Mouse (Mus musculus) activated CD4-positive, CD25-positive, alpha-beta regulatory T cell, adult 4 months (primary cell): ENCODE measurements at regions not wholly inside any gene's neighbourhood (a gene's known extent, or its start where the extent isn't known, plus 50 kb on each side); places are given as distances from the start of the nearest gene placed in this dataset.

ENCODE experiments used
- ATAC-seq: one replicate; pipeline ENCODE4 v1.8.0; 2017

DNA sequence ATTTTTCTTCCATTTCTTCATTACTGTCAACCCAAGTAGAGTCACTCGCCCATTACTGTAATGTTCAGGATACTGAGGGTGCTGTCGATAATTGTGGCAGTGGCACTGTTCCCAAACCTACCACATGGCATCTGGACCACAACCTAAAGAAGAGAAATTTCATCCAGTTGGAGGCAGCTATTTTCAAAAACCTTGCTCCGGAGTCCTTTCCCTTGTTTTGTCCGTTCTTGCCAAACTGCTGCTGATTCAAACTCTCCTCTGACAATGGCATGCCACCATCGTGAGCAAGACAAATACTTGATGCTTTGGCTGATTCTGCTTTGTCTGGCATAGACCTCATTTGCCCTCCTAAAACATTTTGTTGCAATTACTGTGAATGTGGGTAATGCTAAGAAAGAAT, 176.9 kb upstream of the Spaca1 start:
- no peak for ATAC-seq

DNA sequence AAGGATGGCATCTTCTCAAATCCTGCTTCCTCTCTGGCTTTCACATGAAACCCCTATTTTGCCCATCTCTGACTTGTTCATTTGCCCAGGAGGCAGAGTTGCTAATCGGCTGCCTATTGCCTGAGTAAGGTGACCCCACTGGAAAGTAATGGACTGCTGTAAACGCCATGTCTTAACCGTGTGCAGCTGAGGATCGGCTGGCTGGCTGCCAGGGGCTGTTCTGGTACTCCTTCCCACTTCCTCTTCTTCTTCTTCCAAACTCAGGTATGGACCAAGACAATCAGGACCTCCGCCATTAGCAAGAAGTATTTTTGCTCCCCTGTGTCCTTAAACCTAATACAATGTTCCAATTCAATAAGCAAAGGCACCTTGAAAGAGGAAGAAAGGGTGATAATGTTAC, 177.6 kb upstream of the Spaca1 start:
- no peak for ATAC-seq

DNA sequence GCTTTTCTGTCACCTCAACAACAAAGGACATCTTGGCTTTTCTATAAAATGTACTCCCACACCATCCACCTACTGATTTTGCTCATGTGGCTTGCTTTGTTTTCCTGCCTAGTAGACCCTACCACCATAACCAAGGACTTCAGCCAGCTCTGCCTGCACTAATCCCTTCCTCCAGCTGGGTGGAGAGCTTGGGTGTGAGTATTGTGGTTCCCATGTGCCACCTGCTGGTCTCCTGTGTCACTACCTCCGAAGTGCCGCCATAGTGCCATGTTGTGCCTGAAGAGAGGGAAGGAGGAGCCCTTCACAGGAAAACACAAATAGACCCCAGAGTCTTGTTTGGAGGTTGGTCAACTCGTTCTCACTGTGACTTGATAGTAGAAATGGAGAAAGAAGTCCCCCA, 181.3 kb upstream of the Spaca1 start:
- peak; percentile 79 for ATAC-seq

DNA sequence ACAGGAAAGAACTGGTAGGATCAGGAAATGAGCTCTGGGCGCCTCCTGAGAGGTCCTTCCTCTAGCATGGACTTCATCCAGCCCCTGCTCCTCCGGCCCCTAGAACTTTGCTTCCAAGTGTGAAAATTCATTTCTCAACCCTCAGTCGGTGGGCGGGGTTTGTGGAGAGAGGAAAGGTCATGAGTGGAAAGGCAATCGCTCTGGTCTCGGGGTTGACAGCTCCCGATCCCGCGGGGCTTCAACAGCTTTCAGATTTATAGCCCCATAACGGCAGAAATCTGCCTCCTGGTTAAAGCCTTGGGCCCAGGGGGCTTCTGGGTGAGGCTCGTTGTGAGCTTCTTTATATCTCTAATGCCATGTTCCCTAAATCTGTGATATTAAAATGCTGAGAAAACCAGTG, 184.2 kb upstream of the Spaca1 start:
- no peak for ATAC-seq

DNA sequence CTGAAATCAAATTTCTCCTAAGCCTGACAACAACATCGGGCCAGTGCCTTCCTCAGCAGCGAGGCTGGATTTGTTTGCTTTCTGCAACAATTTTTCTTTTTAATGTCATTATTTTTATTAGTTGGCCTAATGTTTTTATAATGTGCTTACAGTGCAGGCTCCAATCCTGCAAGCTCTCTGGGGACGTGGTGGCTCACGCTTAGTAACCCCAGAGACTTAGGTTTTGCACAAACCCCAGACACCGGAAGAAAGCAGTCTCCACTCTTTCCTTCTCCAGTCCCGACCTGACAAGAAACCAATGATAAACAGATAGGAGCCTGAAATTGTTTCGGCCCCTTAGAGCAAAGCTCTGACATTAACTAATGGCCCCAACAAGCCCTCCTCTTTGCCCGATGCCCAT, 184.7 kb upstream of the Spaca1 start:
- no peak for ATAC-seq

DNA sequence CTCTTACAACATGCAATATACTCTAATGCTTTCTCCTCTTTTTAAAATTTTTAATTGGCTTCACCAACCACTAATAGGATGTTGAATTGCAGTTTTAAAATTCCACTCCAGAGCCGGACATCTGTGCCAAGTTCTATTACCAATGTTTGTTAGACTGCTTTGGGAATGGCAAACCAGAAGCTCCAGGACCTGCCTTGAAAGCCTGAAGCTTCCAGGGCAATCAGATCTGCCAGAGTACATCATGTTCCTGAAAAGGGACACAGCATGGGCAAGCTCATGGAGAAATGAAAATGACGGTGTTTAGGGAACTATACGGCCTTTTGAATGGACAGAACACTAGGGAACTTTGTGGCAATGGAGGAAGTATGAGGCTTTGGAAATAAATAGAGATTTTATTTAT, 187.8 kb upstream of the Spaca1 start:
- ATAC-seq, result no peak

DNA sequence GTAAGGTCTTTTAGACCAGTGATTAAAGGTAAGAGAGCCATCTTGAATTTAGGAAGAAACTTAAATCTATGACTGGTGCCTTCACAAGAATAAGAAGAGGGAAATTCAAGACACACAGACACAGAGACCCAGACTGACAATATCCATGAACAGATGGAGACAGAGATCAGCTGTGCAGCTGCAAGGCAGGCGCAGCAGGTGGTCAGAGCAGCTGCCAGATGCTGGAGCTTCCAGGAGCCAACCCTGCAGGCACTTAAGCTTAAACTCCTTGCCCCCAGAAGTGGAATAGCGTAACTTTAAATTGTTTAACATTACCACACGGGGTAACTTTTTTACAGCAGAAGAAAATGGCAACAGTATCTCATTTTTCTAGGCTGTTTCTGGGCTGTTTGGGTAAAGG, 189.6 kb upstream of the Spaca1 start:
- ATAC-seq, result no peak

DNA sequence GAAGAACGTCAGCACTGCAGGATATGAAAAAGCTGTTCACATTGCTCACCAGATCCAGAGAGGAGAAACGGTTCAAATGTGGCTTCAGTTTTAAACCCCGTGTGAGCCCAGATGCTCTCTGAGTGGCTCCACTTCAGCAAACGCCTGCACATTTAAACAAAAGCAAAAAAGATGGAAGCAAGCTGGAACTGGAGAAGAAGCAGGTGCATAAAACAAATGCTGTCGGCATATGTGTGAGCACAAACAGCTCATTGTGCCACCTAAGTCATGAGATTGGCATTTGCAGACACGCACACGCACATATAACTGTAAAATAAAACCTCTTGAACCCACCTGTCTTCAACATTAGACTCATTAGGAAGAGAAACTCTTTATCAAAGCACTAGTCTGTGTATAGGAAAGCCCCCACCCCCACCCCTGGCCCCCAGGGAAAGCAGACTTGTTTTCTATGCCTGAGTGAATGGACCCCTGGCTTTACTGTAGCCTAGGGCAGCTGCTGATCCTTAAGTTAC, 191.1 kb upstream of the Spaca1 start:
- no peak for ATAC-seq

DNA sequence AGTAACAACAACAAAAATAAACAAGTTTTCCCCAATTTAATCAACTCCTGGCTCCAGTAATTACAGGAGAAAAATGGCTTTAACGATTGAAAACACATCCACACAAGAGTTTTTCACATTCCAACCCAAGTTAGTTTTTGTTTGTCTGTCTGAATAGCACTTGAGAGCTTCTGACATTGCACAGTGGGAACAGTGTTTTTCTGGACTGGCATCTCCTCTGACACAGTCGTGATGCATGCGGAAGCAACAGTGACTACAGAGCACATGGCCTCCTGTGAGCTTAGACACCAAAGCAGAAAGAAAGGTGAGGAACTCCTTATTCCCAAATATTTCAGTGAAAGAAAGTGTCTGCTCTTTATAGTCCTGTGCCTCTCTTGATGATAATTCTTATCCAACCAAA, 191.7 kb upstream of the Spaca1 start:
- no peak for ATAC-seq

DNA sequence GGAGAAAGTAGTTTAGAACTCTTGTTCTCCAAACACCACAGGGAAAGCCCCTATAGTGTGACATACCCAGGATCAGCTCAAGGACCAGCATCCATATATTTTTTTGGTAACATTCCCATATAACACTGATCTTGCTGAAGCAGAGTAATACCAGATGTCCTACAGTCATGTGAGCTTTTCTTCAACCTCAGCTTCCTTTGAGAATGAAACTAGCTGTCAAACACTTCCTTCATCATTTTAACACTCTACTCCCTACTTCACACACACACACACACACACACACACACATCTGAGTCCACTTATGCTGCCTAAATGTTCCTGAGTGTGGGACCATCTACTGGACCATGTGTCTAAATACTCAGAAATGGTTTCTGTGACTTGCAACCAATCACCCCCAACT, 209.5 kb upstream of the Spaca1 start:
- no peak for ATAC-seq

DNA sequence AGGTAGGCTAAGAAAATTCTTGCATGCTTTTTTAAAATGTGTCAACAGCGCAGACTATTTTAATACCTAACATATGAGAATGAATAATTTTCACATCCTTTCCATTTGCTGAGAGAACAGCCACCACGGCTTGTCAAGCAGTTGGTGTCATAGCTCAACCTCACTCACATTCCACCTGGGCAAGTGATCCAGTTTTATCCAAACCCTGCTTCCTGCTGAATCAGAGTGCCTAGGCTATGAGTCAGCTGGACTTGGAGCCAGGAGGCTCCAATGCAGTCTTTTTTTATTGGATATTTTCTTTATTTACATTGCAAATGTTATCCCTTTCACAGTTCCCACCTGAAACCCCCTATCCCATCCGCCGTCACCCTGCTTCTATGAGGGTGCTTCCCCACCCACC, 210.5 kb upstream of the Spaca1 start:
- no peak for ATAC-seq

DNA sequence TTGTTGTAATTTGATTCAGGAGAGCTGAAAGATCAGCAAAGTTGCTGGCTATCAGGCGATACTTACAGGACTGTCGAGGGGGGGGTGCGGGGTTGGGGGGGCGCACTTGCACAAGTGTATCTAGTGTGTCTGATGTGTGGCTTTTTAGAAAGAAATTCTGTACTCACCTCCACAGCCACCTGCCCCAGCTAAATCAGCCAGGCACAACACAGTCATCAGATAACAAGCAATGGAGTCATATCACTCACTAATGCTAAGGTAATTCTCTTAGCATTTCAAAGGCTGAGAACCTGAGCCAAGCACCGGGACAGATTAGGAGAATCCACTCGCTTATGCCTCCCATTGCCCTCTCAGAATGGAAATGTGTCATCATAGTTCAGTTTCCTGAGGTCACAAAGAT, 211.8 kb upstream of the Spaca1 start:
- ATAC-seq, result no peak

DNA sequence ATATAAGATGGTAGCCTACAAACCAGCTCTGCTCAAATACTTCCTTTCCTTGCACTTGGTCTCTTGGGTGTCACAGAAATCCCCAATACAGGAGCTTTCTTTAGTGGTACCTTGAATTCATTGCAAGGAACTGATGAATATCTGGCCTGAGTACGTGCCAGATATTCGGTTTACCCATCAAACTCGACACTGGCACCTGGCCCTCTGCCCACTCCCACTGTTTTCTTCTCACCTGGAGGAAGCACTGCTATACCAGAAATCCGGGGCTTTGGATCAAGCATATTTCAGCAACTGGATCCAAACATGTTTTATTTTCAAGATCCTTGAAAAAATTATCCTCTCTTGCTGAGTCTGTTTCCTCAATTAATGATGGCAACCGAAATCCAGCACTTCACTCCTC, 214.4 kb upstream of the Spaca1 start:
- ATAC-seq, result no peak

DNA sequence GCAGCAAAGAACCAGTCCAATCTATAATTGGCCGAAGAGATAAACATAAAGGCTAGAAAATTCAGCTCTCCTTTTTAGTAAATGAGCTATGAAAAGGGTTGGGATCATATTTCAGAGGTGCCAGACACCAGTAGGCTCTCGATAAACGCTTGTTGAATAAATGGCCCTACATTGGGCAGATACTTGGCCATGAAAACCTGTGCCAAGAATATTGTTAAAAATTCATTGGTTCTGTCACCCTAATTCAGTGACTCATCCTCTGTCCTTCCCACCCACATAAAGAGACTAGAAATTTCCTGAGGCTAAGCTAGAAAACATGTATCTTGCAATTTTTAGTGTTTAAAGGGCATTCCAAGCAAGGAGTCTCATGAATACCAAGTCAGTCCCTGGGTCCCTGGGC, 224.3 kb upstream of the Spaca1 start:
- ATAC-seq, result no peak

DNA sequence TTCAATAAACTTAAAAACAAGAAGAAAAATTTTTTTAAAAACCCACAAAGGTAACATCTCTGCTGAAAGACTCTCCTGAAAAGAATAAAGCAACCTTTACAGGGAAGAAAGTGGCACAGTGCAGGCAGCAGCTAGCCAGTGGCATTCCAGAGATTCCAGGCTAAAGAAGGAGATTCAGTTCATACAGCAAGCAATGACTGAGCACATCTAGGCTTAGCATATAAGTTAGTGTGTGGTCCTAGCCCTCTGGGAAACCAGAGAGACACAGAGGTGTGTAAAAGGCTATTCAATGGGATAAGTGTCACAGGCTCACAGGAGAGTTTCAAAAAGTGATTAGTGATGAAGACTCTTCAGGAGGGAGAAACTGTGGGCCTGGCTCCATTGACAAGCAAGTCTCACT, 225.4 kb upstream of the Spaca1 start:
- ATAC-seq, result no peak

DNA sequence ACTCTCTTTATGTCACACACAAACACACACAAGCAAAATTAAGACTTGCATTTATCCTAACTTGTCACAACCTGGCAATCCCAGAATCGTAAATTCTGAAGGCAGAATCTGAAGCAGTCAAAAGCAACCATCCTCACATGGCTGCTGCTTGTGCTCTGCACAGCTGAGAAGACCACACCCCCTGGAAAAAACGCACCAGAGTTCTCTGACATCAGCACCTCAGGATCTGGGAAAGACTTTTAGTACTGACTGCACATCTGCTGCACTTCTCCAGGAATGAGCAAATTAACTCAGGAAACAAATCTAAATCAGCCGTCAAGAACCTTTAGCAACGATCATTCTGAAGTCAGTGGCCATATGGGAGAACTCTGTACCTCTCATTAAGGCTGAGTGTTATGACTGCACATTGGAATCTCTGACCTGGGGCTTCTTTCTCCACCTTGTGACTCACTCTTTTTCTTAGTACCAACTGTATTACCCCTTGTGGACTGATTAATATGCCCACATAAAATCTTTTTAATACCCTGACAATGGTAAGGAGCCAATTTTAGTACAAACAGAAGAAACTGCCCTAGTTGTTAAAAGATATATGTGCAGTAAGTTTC, 248.1 kb upstream of the Akirin2 start:
- no peak for ATAC-seq

DNA sequence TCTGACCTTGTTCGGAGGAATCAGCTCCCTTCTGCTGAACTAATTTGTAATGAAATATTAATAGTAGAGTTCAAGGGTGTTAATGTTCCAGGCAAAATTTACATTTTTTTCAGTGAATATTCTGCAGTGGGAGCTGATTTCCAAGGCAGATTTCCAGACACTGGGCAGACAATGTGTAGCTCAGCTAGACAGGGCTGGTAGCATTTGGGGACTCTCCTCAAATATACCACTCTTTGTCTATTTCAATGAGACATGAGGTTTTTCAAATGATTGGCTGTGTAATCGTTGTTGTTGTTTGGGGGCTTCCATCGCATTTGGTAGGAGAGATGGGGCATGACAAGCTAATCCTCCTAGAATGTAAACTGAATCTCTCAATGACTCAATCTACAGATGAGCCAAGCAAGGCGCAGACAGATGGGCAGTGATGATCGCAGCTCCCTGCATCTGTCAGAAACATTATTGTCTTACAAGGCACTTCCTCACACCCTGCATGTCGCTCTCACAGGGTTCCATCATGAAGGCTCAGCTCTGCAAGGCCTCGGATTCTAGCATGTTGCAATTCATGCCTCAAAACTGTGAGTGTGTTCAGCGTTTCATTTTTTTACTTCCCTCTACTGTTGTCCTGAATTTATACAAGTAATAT, 241.7 kb upstream of the Akirin2 start:
- no peak for ATAC-seq

DNA sequence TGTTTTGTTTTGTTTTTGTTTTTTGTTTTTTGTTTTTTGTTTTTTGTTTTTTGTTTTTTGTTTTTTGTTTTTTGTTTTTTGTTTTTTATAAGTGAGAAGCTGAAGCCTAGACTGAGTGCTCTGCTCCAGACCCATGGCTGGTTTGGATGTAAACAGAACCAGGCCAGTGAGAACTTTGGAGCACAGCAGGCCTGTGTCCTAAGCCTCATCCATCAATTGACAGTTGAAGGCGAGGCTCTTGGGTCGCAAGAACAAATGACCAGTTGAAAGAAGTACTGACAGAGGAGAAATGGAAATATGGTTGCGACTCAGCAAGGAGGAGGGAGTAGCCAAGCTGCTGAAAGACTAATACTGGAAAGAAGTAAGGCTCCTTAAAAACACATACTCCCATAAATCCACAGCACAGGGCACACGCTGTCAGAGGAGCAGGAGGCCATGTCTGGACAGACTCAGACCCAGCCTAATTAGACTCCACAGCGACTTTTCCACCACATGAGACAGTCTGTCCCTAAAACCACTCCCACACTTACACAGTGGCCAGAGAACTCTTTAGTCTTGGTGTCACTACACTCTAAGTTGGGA, 240.6 kb upstream of the Akirin2 start:
- no peak for ATAC-seq

DNA sequence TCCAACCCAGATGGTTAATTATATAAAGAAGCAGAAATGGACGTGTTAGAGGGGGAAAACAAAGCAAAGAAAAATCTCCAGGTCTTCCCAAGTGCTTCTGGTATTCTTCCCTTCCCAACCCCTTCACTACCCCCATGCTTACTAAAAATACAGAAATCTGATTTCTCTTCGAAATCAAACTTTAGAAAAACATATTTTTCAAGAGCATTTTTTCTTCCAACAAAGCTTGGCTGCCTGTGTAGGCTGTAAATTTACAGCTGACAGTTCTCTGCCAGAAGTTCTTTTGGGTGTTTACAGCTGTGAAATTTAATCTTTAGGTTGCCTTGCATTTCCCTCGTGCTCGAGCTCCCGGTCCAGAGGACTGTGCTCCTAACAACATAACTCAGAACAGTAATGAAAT, 234.9 kb upstream of the Akirin2 start:
- ATAC-seq, result no peak

DNA sequence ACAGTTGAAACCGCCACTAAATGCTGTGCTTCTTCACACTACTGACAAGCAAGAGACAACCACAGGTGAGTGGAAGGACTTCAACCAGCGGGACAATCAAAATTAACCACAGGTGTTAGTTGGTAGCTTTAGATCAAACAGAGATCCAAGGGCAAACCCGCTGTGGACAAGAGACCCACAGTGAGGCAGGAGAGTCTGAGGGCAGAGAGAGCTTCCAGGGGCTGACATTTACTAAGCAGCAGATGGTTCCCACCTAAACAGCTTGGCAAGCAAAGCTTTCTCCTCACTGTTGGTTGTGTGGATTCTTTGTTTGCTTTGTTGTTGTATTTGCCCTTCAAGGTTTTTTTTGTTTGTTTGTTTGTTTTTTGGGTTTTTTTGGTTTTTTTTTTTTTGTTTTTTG, 227.9 kb upstream of the Akirin2 start:
- ATAC-seq, result no peak

DNA sequence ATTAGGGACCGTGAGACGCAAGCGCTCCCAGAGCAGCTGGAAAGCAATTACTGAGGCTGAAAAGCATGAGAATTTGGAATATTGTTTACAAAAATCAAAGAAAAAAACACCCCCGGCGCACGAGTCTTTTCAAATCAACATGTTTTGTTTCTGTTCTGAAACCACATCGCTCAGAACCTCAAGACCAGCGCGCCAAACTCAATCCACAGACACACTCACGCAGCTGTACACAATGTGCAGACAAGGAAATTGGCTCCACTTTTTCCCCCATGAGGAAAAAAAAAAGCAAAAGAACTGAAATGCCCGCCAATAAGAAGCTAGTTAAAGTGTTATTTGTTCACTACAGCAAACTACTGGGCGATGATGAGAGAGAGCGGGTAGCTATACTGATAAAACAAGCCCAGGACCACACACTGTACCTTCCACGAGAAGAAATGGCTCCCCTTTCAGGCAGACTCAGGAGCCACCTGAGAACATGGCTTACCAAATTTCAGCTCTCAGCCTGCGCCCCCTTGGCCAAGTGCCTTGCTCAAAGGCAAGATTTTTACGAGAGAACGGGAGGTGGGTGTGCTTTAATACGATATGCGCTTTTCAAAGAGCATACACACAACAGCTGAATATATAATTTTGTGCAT, 222.5 kb upstream of the Akirin2 start:
- ATAC-seq, result no peak

DNA sequence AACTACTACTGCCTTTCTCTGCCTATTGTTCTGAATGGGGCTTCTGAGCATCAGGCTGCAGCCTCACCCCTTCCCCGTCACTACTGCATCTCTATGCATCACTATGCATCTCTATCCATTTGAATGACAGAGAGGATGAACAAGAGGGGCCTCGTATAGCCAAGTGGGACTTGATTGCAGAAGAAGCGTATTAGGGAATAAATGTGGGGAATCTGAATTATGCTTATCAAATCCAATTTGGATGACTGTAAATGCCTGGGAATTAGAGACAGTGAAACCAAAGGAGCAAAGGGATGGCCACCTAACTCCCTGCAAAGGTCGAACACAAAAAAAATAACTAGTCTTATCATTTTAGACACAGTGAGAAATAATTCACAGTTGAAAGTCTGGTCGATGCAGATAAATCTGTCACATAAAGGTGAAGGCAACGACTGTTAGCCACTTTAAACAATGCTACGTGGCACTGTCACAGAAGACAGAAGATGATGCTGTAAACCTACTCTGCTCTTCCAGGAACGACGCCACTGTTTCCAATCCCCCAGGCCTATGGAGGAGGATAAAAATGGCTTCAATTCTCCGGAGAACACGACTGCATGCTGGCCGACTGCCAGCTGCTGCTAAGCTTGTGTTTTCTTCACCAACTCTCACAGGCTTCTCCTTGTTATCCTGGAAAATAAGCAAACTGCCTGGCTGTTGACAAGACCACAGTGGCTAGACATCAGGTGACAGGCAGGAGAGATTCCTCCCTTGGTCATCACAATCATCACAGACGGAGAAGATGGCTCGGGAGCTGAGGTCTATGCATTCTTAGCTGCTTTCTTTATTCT, 213.6 kb upstream of the Akirin2 start:
- ATAC-seq, result no peak

DNA sequence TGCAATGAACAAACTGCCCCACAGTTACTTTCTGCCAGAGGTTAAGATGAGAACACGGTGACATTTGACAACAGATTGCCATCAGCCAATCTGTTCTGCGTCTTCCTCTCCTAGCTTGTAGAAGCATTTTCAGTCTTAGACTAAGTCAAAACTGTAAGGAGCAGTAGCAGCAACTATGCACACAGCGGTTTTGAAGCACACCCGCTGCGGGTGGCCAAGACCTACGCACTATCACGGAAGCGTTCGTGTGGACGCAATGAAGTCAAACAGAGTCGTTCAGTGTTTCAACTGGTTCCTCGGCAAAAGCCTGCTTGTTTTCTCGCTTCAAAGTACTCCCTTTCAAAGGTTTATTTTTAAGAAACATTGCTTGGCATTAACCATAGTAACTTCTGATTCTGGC, 212.9 kb upstream of the Akirin2 start:
- ATAC-seq, result no peak
